Mouse (Mus musculus): ENCODE measurements around the gene Ap2a2.

GRCm38 (mm10) chr7:141525580-141525925 is 36.4 kb upstream of the Ap2a2 start:
- no peak for TF ChIP-seq CTCF (IDR thresholded peaks at IDR 0.05; ENCODE audit: borderline replicate concordance, extremely low read depth, insufficient read depth, insufficient read length)
- no peak for TF ChIP-seq POLR2A (IDR thresholded peaks at IDR 0.05; ENCODE audit: borderline replicate concordance, extremely low read depth, insufficient read depth, insufficient read length, poor library complexity, severe bottlenecking)

Measured in brain, embryonic 14.5 days (tissue).